Mouse (Mus musculus) MN1 (cell line): ENCODE data around the gene Gm17374.
"Not testable (repeated sequence)": the region's sequence is repeated elsewhere in the genome, so short reads cannot be mapped to it uniquely, and the experiment has no call there.

Experiments
- DNase-seq: peaks from one replicate; pipeline ENCODE4 v3.0.0-alpha.2; 2016; ENCODE audit warnings: low spot score

Gene Gm17374

GRCm38 (mm10) chr2:140151743-140152142, at the start of gene Gm17374:
Gm17374 (plus strand) TSS chr2:140152043.
- not testable (repeated sequence) for DNase-seq

- DNase-seq = no peak
Observed at GRCm38 (mm10) chr2:140104951-140105350, 46.9 kb upstream of the Gm17374 start.

- DNase-seq = no peak
Observed at GRCm38 (mm10) chr2:140107641-140108040, 44.2 kb upstream of the Gm17374 start.

GRCm38 (mm10) chr2:140108945-140109344, 42.9 kb upstream of the Gm17374 start:
- no peak for DNase-seq

- DNase-seq = no peak
Observed at GRCm38 (mm10) chr2:140113851-140114250, 38.0 kb upstream of the Gm17374 start.

- no peak for DNase-seq
Observed at GRCm38 (mm10) chr2:140125516-140125915, 26.3 kb upstream of the Gm17374 start.

- DNase-seq = peak; percentile 57
Observed at GRCm38 (mm10) chr2:140159186-140159730, 7.4 kb downstream of the Gm17374 start.

GRCm38 (mm10) chr2:140163351-140163854, 11.6 kb downstream of the Gm17374 start:
- DNase-seq = no peak

- peak; percentile 20 for DNase-seq
Observed at GRCm38 (mm10) chr2:140169057-140169456, 17.2 kb downstream of the Gm17374 start.

- DNase-seq = peak; percentile 97
Observed at GRCm38 (mm10) chr2:140170127-140170802, 18.4 kb downstream of the Gm17374 start, which contains the start of the genes Esf1 and Ndufaf5. Esf1 (minus strand) TSS chr2:140170564. Ndufaf5 (plus strand) TSS chr2:140170649.

GRCm38 (mm10) chr2:140170803-140171553, 19.1 kb downstream of the Gm17374 start:
- peak; percentile 17 for DNase-seq

- DNase-seq = not testable (repeated sequence)
Observed at GRCm38 (mm10) chr2:140185685-140186210, 33.9 kb downstream of the Gm17374 start.

GRCm38 (mm10) chr2:140200713-140201112, 48.9 kb downstream of the Gm17374 start:
- no peak for DNase-seq

- no peak for DNase-seq
Observed at GRCm38 (mm10) chr2:140202573-140202972, 50.7 kb downstream of the Gm17374 start.
